Mouse (Mus musculus) ES-Bruce4 (cell line): ENCODE data around the gene Gorasp1. TPM values are rescaled to one million over a fixed set of nuclear protein-coding genes. Genes with fewer than 3 reads are reported as not detected.

Source experiments
- H3K27ac ChIP-seq: 2 replicates; pipeline ENCODE4 v1.5.1; 2012; ENCODE audit warnings: low read length, inconsistent platforms; ENCODE audit not compliant: insufficient read depth
- H3K27me3 ChIP-seq: 2 replicates; pipeline ENCODE4 v1.6.1; 2012; ENCODE audit warnings: mild to moderate bottlenecking, low read length, inconsistent platforms; ENCODE audit not compliant: control insufficient read depth, poor library complexity, insufficient read depth, severe bottlenecking
- H3K36me3 ChIP-seq: 2 replicates; pipeline ENCODE4 v1.6.1; 2012; ENCODE audit warnings: inconsistent platforms, mild to moderate bottlenecking, low read length, moderate library complexity; ENCODE audit not compliant: control insufficient read depth, poor library complexity, insufficient read depth, severe bottlenecking
- H3K4me1 ChIP-seq: one replicate; pipeline ENCODE4 v1.8.1; 2011; ENCODE audit warnings: low read length; ENCODE audit not compliant: control insufficient read depth, insufficient read depth
- H3K4me3 ChIP-seq: 2 replicates; pipeline ENCODE4 v1.5.1; 2011; ENCODE audit warnings: low read depth, mild to moderate bottlenecking, low read length
- H3K9ac ChIP-seq: 2 replicates; pipeline ENCODE4 v1.6.1; 2012; ENCODE audit warnings: low read depth, mild to moderate bottlenecking, inconsistent platforms; ENCODE audit not compliant: poor library complexity, severe bottlenecking
- H3K9me3 ChIP-seq: replicated peaks from 2 replicates; pipeline ENCODE4 v1.6.1; 2012; ENCODE audit warnings: mild to moderate bottlenecking, low read length, inconsistent platforms; ENCODE audit not compliant: control insufficient read depth, poor library complexity, insufficient read depth, severe bottlenecking
- CTCF ChIP-seq: IDR thresholded peaks from one replicate; pipeline ENCODE4 v1.8.1; 2011; ENCODE audit warnings: low read depth, low read length
- EP300 ChIP-seq: IDR thresholded peaks from 2 replicates; pipeline ENCODE4 v1.6.1; 2011; ENCODE audit warnings: low read depth, low read length; ENCODE audit not compliant: insufficient read depth
- POLR2A ChIP-seq: IDR thresholded peaks from one replicate; pipeline ENCODE4 v1.8.1; 2011; ENCODE audit warnings: low read length; ENCODE audit not compliant: insufficient read depth
- polyA plus RNA-seq: library from polyadenylated mRNA; stranded (reverse); fragments of >200 nt; gene quantifications from 2 replicates; pipeline ENCODE4 v1.2.4, GENCODE M21; 2011; ENCODE audit warnings: low read depth; ENCODE audit not compliant: missing spikeins, insufficient read depth, insufficient read length

Gene Gorasp1
- polyA plus RNA-seq, 1 experiment: 7.2 TPM

DNA sequence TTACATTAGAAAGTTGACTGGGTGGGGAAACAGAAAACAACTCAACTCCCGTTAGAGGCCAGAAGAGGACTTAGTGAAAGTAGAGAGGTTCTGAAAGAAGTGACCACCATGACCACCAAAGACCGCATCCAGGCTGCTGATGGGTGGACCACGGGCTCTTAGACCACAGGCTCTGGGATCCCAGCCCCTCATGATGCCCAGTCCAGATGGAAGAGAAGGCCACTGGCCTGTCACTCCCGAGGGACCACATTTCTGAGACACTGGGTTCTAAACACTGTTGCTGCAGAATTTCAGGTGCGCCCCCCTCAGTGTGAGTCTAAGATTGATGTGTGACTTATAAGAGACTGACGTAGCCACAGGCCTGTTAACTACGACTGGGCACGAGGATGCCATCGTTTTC lies 47.9 kb downstream of the Gorasp1 start:
- no peak overlapping the region for H3K27ac ChIP-seq
- H3K36me3 ChIP-seq: no peaks in the 10 kb centered on the region
- H3K27me3 ChIP-seq: no peaks in the 10 kb centered on the region
- no peaks in the 10 kb centered on the region for H3K9me3 ChIP-seq
- no peak for TF ChIP-seq POLR2A
- no peak for TF ChIP-seq EP300
- no peak for TF ChIP-seq CTCF
- no peak overlapping the region for H3K4me3 ChIP-seq
- H3K4me1 ChIP-seq: no peaks in the 10 kb centered on the region
- H3K9ac ChIP-seq: no peak overlapping the region

DNA sequence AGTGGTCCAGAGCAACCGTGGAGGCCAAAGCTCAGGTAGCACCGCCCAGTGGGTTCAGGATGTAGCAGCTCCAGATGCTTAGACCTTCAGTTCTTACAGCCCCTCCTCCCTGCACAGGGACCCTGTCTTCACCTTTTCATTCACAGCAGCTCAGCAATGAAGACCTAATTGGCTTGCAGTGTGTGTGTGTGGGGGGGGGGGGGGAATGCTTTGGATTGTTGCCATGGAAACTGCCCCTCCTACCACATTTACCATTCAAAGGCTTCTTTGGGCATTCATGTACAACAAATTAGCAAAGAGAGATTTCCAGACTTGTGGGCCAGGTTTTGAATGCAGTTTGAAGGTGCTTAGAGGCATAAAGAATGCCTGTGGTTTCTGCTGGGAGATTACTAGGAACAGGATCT lies 48.5 kb downstream of the Gorasp1 start:
- H3K4me1 ChIP-seq: no peaks in the 10 kb centered on the region
- no peaks in the 10 kb centered on the region for H3K9me3 ChIP-seq
- no peak overlapping the region for H3K9ac ChIP-seq
- H3K27ac ChIP-seq: no peak overlapping the region
- H3K27me3 ChIP-seq: no peaks in the 10 kb centered on the region
- no peak for TF ChIP-seq CTCF
- TF ChIP-seq EP300: no peak
- no peak for TF ChIP-seq POLR2A
- H3K36me3 ChIP-seq: no peaks in the 10 kb centered on the region
- H3K4me3 ChIP-seq: no peak overlapping the region

DNA sequence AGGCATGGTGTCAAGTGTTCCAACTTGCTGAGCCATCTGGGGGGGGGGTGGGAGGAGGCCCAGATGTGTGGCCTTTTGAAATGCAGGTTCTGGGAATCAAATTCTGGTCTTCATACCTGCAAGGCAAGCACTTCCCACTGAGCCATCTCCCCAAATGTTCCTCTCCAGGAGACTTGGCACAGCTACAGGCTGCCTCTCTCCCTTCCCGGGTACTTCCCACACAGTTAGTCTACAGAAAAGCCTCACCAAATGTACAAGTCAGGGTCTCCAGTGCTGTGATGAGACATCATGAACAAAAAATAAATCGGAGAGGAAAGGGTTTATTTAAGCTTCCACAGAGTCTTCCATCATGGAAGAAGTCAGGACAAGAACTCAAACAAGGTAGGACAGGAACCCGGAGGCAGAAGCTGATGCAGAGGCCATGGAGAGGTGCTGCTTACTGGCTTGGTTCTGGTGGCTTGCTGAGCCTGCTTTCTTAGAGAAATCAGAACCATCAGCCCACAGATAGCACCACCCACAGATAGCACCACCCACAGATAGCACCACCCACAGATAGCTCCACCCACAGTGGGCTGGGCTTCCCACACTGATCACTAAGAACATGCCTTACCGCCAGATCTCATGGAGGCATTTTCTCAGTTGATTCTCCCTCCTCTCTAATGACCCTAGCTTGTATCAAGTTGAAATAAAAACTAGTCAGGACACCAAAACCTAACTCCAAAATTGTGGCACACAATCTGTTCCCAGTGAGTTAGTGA lies 50.0 kb downstream of the Gorasp1 start:
- H3K27ac ChIP-seq: no peak overlapping the region
- H3K4me1 ChIP-seq: no peaks in the 10 kb centered on the region
- TF ChIP-seq CTCF: no peak
- TF ChIP-seq EP300: no peak
- TF ChIP-seq POLR2A: no peak
- H3K9me3 ChIP-seq: no peaks in the 10 kb centered on the region
- H3K36me3 ChIP-seq: no peaks in the 10 kb centered on the region
- H3K27me3 ChIP-seq: no peaks in the 10 kb centered on the region
- H3K4me3 ChIP-seq: no peak overlapping the region
- H3K9ac ChIP-seq: no peak overlapping the region

Other genes with a start within 250 kb of the Gorasp1 start
- not detected in 2 replicates for gene Scn10a, start 218.2 kb downstream of the Gorasp1 start, polyA plus RNA-seq
- gene Scn11a, start 112.1 kb downstream of the Gorasp1 start, polyA plus RNA-seq: not detected in 2 replicates
- 103 and 107 TPM in 2 replicates for gene Wdr48, start 42.7 kb downstream of the Gorasp1 start, polyA plus RNA-seq
- 0.93 and 1.2 TPM in 2 replicates for gene Ttc21a, start within 50 bp of the Gorasp1 start, polyA plus RNA-seq
- 28.4 and 39.7 TPM in 2 replicates for gene Csrnp1, start 47.1 kb upstream of the Gorasp1 start, polyA plus RNA-seq
- not detected in 2 replicates for gene Xirp1, start 86.0 kb upstream of the Gorasp1 start, polyA plus RNA-seq
- not detected in 2 replicates for gene Cx3cr1, start 132.3 kb upstream of the Gorasp1 start, polyA plus RNA-seq
- gene Ccr8, start 154.5 kb upstream of the Gorasp1 start, polyA plus RNA-seq: not detected in 2 replicates
- gene Slc25a38, start 172.8 kb upstream of the Gorasp1 start, polyA plus RNA-seq: 15.3 and 15.7 TPM in 2 replicates
- gene Rpsa, start 190.1 kb upstream of the Gorasp1 start, polyA plus RNA-seq: 2,205 and 2,405 TPM in 2 replicates
- gene Mobp, start 212.1 kb upstream of the Gorasp1 start, polyA plus RNA-seq: 7.3 and 10.3 TPM in 2 replicates